Mouse (Mus musculus): Measurements from ENCODE around the gene Nav3. TPM values are rescaled to one million over a fixed set of nuclear protein-coding genes. Genes with fewer than 3 reads are reported as not detected.

The Nav3 gene
- polyA plus RNA-seq, 1 experiment: 1.5 TPM

DNA sequence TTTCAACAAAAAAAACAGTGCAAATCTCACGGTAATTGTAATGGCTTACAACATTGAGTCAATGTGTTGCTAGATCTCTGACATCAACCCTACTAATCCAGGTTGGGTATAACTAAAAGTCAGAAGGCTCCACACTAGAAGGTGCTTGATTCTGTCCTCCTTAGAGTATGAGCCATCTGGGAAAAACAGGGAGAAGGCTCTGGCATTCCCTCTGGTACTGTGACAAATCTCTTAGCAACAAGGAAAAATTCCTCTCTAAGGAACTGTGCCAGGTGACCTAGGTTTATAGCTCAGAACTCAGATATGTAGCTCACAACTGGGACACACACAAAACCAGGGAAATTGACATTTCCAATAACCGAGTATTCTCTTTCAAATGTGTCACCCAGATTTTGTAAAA lies 597.4 kb downstream of the Nav3 start:
- Histone ChIP-seq H3K27ac (replicated peaks; ENCODE audit: low read depth, low read length) (no peak overlapping the region), H3K4me3 (ENCODE audit: insufficient read depth, low read depth, low read length) (no peak overlapping the region), H3K4me1 (ENCODE audit: control insufficient read depth, insufficient read depth, insufficient read length, low read length) (no peaks in the 10 kb centered on the region)

- H3K4me1 ChIP-seq (ENCODE audit: control insufficient read depth, insufficient read depth, insufficient read length, low read length): no peaks in the 10 kb centered on the region
- H3K4me3 ChIP-seq (ENCODE audit: insufficient read depth, low read depth, low read length): no peak overlapping the region
- H3K27ac ChIP-seq (replicated peaks; ENCODE audit: low read depth, low read length): no peak overlapping the region
These were observed 603.6 kb downstream of the Nav3 start for GRCm38 (mm10) chr10:109852392-109852791.

- no peak overlapping the region for H3K27ac ChIP-seq (replicated peaks; ENCODE audit: low read depth, low read length)
- H3K4me1 ChIP-seq (ENCODE audit: control insufficient read depth, insufficient read depth, insufficient read length, low read length): no peaks in the 10 kb centered on the region
- no peak overlapping the region for H3K4me3 ChIP-seq (ENCODE audit: insufficient read depth, low read depth, low read length)
These were observed 608.4 kb downstream of the Nav3 start for GRCm38 (mm10) chr10:109847631-109848030.

DNA sequence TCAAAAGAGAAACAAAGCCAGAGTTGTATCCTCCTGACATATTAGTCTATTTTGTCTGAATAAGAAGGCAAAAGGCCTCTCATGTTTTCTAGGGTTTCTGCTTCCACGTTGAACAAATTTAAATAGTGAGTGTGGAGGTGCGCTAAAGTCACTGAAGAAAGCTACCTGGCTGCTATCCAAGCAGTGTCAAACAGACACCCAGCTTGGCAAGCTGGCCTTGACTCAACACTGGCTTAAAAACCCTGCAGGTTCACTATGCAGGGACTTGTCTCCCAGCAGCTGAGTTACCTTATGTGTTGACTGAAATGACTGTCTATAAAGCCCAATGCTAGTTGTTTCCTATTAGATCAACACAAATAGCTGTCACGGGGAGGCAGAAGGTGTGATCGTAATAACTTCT lies 612.3 kb downstream of the Nav3 start:
- Histone ChIP-seq H3K4me1 (ENCODE audit: control insufficient read depth, insufficient read depth, insufficient read length, low read length) (no peaks in the 10 kb centered on the region), H3K4me3 (ENCODE audit: insufficient read depth, low read depth, low read length) (no peak overlapping the region), H3K27ac (replicated peaks; ENCODE audit: low read depth, low read length) (no peak overlapping the region)

GRCm38 (mm10) chr10:109832768-109833291 lies 623.2 kb downstream of the Nav3 start:
- Histone ChIP-seq H3K27ac (replicated peaks; ENCODE audit: low read depth, low read length) (no peak overlapping the region), H3K4me3 (ENCODE audit: insufficient read depth, low read depth, low read length) (no peak overlapping the region), H3K4me1 (ENCODE audit: control insufficient read depth, insufficient read depth, insufficient read length, low read length) (no peaks in the 10 kb centered on the region)

GRCm38 (mm10) chr10:109806782-109807493 lies 649.1 kb downstream of the Nav3 start:
- H3K4me1 ChIP-seq (ENCODE audit: control insufficient read depth, insufficient read depth, insufficient read length, low read length): no peaks in the 10 kb centered on the region
- no peak overlapping the region for H3K27ac ChIP-seq (replicated peaks; ENCODE audit: low read depth, low read length)
- H3K4me3 ChIP-seq (ENCODE audit: insufficient read depth, low read depth, low read length): no peak overlapping the region

DNA sequence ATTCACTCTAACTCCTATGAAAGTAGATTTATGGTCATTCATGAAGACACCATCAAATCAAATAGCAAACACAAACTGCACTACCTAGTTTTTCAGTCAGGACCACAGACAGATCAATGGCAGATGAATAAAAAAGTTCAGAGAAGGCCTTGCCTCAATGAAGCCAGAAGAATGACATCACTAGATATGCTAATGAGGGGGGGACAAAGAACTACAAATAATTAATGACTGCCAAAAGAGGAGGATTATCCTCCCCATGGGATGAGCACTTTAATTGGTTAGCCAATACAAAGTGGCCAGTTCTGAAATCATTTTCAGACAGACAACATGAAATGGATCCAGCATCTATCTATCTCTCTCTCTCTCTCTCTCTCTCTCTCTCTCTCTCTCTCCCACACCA lies 652.6 kb downstream of the Nav3 start:
- Histone ChIP-seq H3K4me1 (ENCODE audit: control insufficient read depth, insufficient read depth, insufficient read length, low read length) (no peaks in the 10 kb centered on the region), H3K4me3 (ENCODE audit: insufficient read depth, low read depth, low read length) (no peak overlapping the region), H3K27ac (replicated peaks; ENCODE audit: low read depth, low read length) (no peak overlapping the region)

GRCm38 (mm10) chr10:109802236-109802635 lies 653.8 kb downstream of the Nav3 start:
- H3K27ac ChIP-seq (replicated peaks; ENCODE audit: low read depth, low read length): no peak overlapping the region
- H3K4me1 ChIP-seq (ENCODE audit: control insufficient read depth, insufficient read depth, insufficient read length, low read length): no peaks in the 10 kb centered on the region
- no peak overlapping the region for H3K4me3 ChIP-seq (ENCODE audit: insufficient read depth, low read depth, low read length)

GRCm38 (mm10) chr10:109799246-109799645 lies 656.8 kb downstream of the Nav3 start:
- Histone ChIP-seq H3K27ac (replicated peaks; ENCODE audit: low read depth, low read length) (no peak overlapping the region), H3K4me3 (ENCODE audit: insufficient read depth, low read depth, low read length) (no peak overlapping the region), H3K4me1 (ENCODE audit: control insufficient read depth, insufficient read depth, insufficient read length, low read length) (no peaks in the 10 kb centered on the region)

DNA sequence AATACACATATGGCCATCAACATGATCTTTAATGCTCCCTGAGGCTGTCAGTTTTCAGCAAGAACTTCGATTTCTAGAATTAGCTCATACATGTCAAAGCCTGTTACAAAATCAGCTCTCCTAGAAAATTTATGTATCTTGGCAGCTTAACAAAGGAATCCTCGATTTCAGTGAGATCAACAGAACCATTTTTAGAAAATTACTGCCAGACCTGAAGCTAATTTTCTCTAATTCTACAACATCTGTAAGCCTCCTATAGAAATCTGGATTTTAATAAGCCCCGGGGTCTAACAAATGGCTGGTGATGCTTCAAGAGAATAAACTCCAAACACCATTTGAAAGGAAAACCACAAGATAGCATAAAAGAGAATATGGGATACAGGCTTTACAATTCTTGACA lies 659.0 kb downstream of the Nav3 start:
- no peaks in the 10 kb centered on the region for H3K4me1 ChIP-seq (ENCODE audit: control insufficient read depth, insufficient read depth, insufficient read length, low read length)
- no peak overlapping the region for H3K4me3 ChIP-seq (ENCODE audit: insufficient read depth, low read depth, low read length)
- H3K27ac ChIP-seq (replicated peaks; ENCODE audit: low read depth, low read length): no peak overlapping the region

DNA sequence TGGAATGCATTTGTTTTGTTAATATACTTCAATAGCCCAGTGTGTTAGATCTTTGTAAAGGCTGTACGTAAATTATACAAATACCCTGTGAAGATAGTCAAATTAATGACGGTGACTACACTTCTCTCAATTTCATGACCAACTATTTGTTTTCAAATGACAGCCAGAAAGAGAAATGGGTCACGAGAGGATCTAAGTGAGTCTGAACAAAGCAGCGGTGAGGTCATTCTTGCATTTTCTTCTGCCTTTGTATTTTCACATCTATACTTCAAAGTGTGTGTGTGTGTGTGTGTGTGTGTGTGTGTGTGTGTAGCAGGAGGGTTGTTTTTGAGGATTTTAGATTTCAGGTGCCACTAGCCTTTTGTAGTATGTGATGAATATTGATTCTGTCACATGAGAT lies 662.5 kb downstream of the Nav3 start:
- Histone ChIP-seq H3K4me3 (ENCODE audit: insufficient read depth, low read depth, low read length) (no peak overlapping the region), H3K27ac (replicated peaks; ENCODE audit: low read depth, low read length) (no peak overlapping the region), H3K4me1 (ENCODE audit: control insufficient read depth, insufficient read depth, insufficient read length, low read length) (no peaks in the 10 kb centered on the region)

GRCm38 (mm10) chr10:109788728-109789127 lies 667.3 kb downstream of the Nav3 start:
- no peak overlapping the region for H3K27ac ChIP-seq (replicated peaks; ENCODE audit: low read depth, low read length)
- H3K4me3 ChIP-seq (ENCODE audit: insufficient read depth, low read depth, low read length): no peak overlapping the region
- H3K4me1 ChIP-seq (ENCODE audit: control insufficient read depth, insufficient read depth, insufficient read length, low read length): no peaks in the 10 kb centered on the region

DNA sequence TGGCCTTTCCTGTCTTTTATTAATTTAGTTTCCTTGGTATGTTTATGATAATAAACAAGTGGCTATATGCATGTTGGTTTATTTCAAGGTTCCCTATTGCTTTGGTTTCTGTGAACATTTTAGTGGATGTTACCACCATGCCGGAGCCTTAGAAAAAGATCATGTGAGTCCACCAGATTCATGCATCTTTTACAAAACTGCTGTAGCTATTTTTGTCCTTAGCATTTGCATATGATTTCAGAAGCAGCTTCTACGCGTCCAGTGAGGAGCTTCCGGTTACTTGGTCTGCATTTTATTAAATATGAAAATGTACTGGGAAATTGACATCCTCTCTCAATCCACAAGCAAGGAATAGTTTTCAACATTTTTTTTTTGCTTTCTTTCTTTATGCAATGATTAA lies 676.9 kb downstream of the Nav3 start:
- H3K4me1 ChIP-seq (ENCODE audit: control insufficient read depth, insufficient read depth, insufficient read length, low read length): no peaks in the 10 kb centered on the region
- H3K4me3 ChIP-seq (ENCODE audit: insufficient read depth, low read depth, low read length): no peak overlapping the region
- H3K27ac ChIP-seq (replicated peaks; ENCODE audit: low read depth, low read length): no peak overlapping the region

- no peak overlapping the region for H3K4me3 ChIP-seq (ENCODE audit: insufficient read depth, low read depth, low read length)
- no peak overlapping the region for H3K27ac ChIP-seq (replicated peaks; ENCODE audit: low read depth, low read length)
- no peaks in the 10 kb centered on the region for H3K4me1 ChIP-seq (ENCODE audit: control insufficient read depth, insufficient read depth, insufficient read length, low read length)
These were observed 686.9 kb downstream of the Nav3 start for GRCm38 (mm10) chr10:109769092-109769491.

DNA sequence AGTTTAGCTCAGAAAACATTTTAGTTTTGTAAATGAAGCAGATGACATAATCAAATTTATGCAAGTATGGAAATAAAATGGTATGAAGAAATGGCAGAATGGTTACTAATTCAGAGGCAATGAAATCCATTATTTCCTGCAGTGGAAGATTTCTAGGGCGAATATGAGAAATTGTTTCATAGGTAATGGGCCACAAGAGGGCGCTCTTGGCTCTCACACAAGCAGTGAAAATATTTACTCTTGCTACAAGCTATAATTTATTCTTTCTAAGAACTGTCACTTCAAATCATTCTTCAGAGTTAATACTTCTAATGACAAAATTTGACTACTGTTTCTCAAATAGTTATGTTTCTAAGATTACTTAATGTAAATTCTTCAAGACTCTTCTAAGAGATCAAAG lies 690.4 kb downstream of the Nav3 start:
- no peak overlapping the region for H3K4me3 ChIP-seq (ENCODE audit: insufficient read depth, low read depth, low read length)
- H3K4me1 ChIP-seq (ENCODE audit: control insufficient read depth, insufficient read depth, insufficient read length, low read length): no peaks in the 10 kb centered on the region
- H3K27ac ChIP-seq (replicated peaks; ENCODE audit: low read depth, low read length): no peak overlapping the region

DNA sequence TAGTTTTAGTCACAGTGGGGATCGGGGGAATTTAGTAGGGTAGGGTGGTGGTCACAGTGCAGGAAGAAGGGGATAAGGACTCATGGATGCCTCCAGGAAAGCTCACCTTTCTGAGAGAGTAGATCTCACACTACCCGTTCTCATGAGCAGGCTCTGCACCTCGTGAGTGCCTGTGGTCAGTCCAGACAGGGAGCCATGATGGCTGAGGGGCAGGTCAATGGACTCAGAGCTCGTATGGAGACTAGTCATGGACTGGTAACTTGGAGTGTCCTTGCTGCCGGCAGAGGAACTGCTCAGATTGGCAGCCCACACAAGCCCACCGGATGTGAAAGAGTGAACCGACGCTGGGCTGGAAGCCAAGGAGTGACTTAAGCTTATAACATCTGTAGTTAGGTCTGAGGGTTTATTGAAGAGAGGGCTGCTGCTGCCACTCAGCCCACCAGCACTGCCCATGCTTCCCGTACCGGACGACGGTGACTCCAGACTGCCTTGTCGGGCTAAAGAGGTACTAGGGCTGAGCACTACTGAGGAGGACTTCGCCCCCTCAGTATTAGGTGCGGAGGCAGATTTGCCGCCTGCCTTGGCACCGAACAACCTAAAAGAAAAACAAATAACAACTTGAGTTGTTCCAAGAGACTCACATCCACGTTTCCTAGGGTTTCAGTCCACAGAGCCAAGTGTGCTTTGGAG lies 691.4 kb downstream of the Nav3 start:
- Histone ChIP-seq H3K27ac (replicated peaks; ENCODE audit: low read depth, low read length) (no peak overlapping the region), H3K4me3 (ENCODE audit: insufficient read depth, low read depth, low read length) (no peak overlapping the region), H3K4me1 (ENCODE audit: control insufficient read depth, insufficient read depth, insufficient read length, low read length) (no peaks in the 10 kb centered on the region)

Data from brown adipose tissue, adult 24 weeks (tissue).